ENCODE assay signal across 32 mouse cellular contexts in genomic region chr13:104506165-104506875, GRCm38 (mm10).
DNase-seq lines count a peak whose midpoint lies in the region; ATAC-seq and TF ChIP-seq lines count a peak whose summit lies in the region.
"Had no signal": no experiment of that assay in that cellular context is flagged by ENCODE, and none has a peak within 500 bp of the region (broad histone marks: within the 10 kb centered on the region; RNA-seq: fewer than 3 reads in every experiment).

No protein-coding gene starts in this region.

- no peak overlapping the region for H3K4me2 ChIP-seq in lung, embryonic 15.5 days
- no peak overlapping the region for H3K4me2 ChIP-seq in stomach, postnatal 0 days (replicated peaks; ENCODE audit: low read depth)
- H3K4me2 ChIP-seq: embryonic facial prominence, embryonic 13.5 days; forebrain, embryonic 12.5 days; heart, embryonic 13.5 days; hindbrain, embryonic 15.5 days; limb, embryonic 15.5 days; liver, embryonic 13.5 days had no signal

- no peaks in the 10 kb centered on the region for H3K36me3 ChIP-seq in lung, embryonic 15.5 days
- no peaks in the 10 kb centered on the region for H3K36me3 ChIP-seq in stomach, postnatal 0 days (ENCODE audit: control insufficient read depth, insufficient read depth, low read length)
- H3K36me3 ChIP-seq: embryonic facial prominence, embryonic 13.5 days; forebrain, embryonic 12.5 days; G1E; heart, embryonic 13.5 days; hindbrain, embryonic 10.5 days; hindbrain, embryonic 15.5 days; limb, embryonic 10.5 days; limb, embryonic 15.5 days; liver, embryonic 13.5 days had no signal

- H3K4me3 ChIP-seq in lung, embryonic 15.5 days = no peak overlapping the region
- no peak overlapping the region for H3K4me3 ChIP-seq in stomach, postnatal 0 days (ENCODE audit: low read depth, low read length)
- H3K4me3 ChIP-seq: embryonic facial prominence, embryonic 13.5 days; erythroblast, embryonic 14.5 days; forebrain, embryonic 12.5 days; heart, adult 2 months; heart, embryonic 13.5 days; hindbrain, embryonic 10.5 days; hindbrain, embryonic 15.5 days; limb, embryonic 10.5 days; limb, embryonic 15.5 days; liver, embryonic 13.5 days; megakaryocyte, embryonic 14.5 days had no signal

- intact Hi-C loops in heart, postnatal 36 days (cut with DNase I) = no loop called here
- intact Hi-C loops in left cerebral cortex, postnatal 10 days (cut with DNase I) = no loop called here

- H3K27me3 ChIP-seq in lung, embryonic 15.5 days = no peaks in the 10 kb centered on the region
- H3K27me3 ChIP-seq in stomach, postnatal 0 days (ENCODE audit: control insufficient read depth, insufficient read depth, low read length) = no peaks in the 10 kb centered on the region
- H3K27me3 ChIP-seq: embryonic facial prominence, embryonic 13.5 days; forebrain, embryonic 12.5 days; heart, embryonic 13.5 days; hindbrain, embryonic 15.5 days; limb, embryonic 15.5 days; liver, embryonic 13.5 days; Patski had no signal

- DNase-seq in heart, adult 11 months = peak; percentile 56
- DNase-seq in heart, postnatal 36 days = no peak
- DNase-seq in lung, postnatal 14 days = no peak
- DNase-seq in lung, postnatal 10 days = peak; percentile 39
- DNase-seq in stomach, postnatal 0 days (ENCODE audit: low spot score) = peak; percentile 82
- no peak for DNase-seq in right cerebral cortex, postnatal 14 days
- no peak for DNase-seq in left cerebral cortex, postnatal 10 days (ENCODE audit: extremely low spot score in 1 of 2, low spot score in 2 of 2)
- DNase-seq: adrenal gland, postnatal 14 days; cerebellum, adult 18-20 months; cerebellum, postnatal 10 days; forebrain, postnatal 0 days; gastrocnemius, postnatal 25 days; heart, adult 2 months; heart, postnatal 10 days; kidney, adult 9 months; kidney, postnatal 10 days; layer of hippocampus, postnatal 36 days; liver, embryonic 13.5 days; midbrain, embryonic 14.5 days; right cerebral cortex, postnatal 25 days had no signal

- TF ChIP-seq EP300 in stomach, postnatal 0 days (optimal IDR thresholded peaks at IDR 0.05) = no peak

- TF ChIP-seq CTCF in stomach, postnatal 0 days (IDR thresholded peaks at IDR 0.05; ENCODE audit: low read depth) = no peak

- 0 out of 2 replicates have a peak, but pooled peaks cover 8% of the 10 kb centered on the region for H3K4me1 ChIP-seq in lung, embryonic 15.5 days
- H3K4me1 ChIP-seq in stomach, postnatal 0 days (replicated peaks; ENCODE audit: control insufficient read depth, insufficient read depth) = no peaks in the 10 kb centered on the region
- H3K4me1 ChIP-seq: liver, embryonic 13.5 days had no signal

- no peak overlapping the region for H3K27ac ChIP-seq in lung, embryonic 15.5 days
- H3K27ac ChIP-seq in stomach, postnatal 0 days (replicated peaks) = no peak overlapping the region
- H3K27ac ChIP-seq: embryonic facial prominence, embryonic 13.5 days; forebrain, embryonic 12.5 days; heart, adult 2 months; heart, embryonic 13.5 days; hindbrain, embryonic 10.5 days; hindbrain, embryonic 15.5 days; limb, embryonic 10.5 days; limb, embryonic 15.5 days; liver, embryonic 13.5 days had no signal

- no peaks in the 10 kb centered on the region for H3K9me3 ChIP-seq in lung, embryonic 15.5 days
- no peaks in the 10 kb centered on the region for H3K9me3 ChIP-seq in stomach, postnatal 0 days (ENCODE audit: control insufficient read depth, low read length)
- H3K9me3 ChIP-seq: embryonic facial prominence, embryonic 13.5 days; forebrain, embryonic 12.5 days; G1E; heart, embryonic 13.5 days; hindbrain, embryonic 10.5 days; hindbrain, embryonic 15.5 days; limb, embryonic 10.5 days; limb, embryonic 15.5 days; liver, embryonic 13.5 days; megakaryocyte, embryonic 14.5 days had no signal

- ATAC-seq in lung, embryonic 15.5 days (ENCODE audit: borderline replicate concordance, extremely low read depth, low FRiP score, low TSS enrichment) = peak; percentile 47
- ATAC-seq in stomach, postnatal 0 days (ENCODE audit: low FRiP score, low TSS enrichment) = peak; percentile 97
- ATAC-seq: forebrain, postnatal 0 days; Patski had no signal

- 55% methylated on average over 6 of the region's 6 CpGs for WGBS in lung, embryonic 15.5 days
- WGBS in stomach, postnatal 0 days = 43% methylated on average over 6 of the region's 6 CpGs

- no peak overlapping the region for H3K9ac ChIP-seq in lung, embryonic 15.5 days
- no peak overlapping the region for H3K9ac ChIP-seq in stomach, postnatal 0 days (ENCODE audit: low read length)
- H3K9ac ChIP-seq: embryonic facial prominence, embryonic 13.5 days; forebrain, embryonic 12.5 days; forebrain, postnatal 0 days; heart, embryonic 13.5 days; hindbrain, embryonic 15.5 days; limb, embryonic 15.5 days; liver, embryonic 13.5 days had no signal

Comparison
In these comparisons a context has a peak if more than half of its experiments do, and no peak if none do; other contexts are left out.
1. DNase-seq: peak in heart, adult 11 months (single experiment), lung, postnatal 10 days (single experiment) and stomach, postnatal 0 days (single experiment); none in heart, postnatal 36 days (0 of 2), lung, postnatal 14 days (single experiment), right cerebral cortex, postnatal 14 days (single experiment) and left cerebral cortex, postnatal 10 days (0 of 2).